In the genomic region with DNA sequence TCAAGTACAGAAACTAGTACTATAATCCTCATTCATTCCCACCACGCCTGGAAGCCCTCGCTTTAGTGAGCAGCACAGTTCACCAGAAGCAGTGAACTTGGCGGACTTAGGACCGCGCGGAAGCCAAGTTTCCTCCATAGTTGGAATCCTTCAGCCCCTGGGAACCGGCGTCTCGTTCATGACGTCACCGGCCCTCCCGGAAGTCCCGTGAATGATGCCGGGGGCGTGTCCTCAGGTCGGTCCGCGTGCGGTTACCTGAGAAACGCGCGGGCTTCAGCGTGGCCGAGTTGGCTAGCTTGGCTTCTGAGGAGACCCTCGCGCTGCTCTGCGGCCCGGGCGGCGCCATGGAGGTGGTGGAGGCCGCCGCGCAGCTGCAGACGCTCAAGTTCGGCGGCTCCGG, we compare ENCODE assay signal across 8 mouse cellular contexts. TPM values are rescaled to one million over a fixed set of nuclear protein-coding genes. Genes with fewer than 3 reads are reported as not detected.
DNase-seq lines count a peak whose midpoint lies in the region; ATAC-seq lines count a peak whose summit lies in the region.

Naf1 (plus strand) TSS at position 195 of the 400 bp plus-strand sequence.

- peak; percentile 98 for ATAC-seq in inflammation-experienced regulatory T-cells, adult 6 months
- ATAC-seq in megakaryocyte-erythroid progenitor cell, adult 5-6 weeks (replicated peaks; ENCODE audit: low FRiP score, low TSS enrichment, poor library complexity, severe bottlenecking): peak; percentile 97

- intact Hi-C loops in gastrocnemius, postnatal 14 days (cut with DNase I; ENCODE audit: low total_unique reads): no loop called here
- intact Hi-C loops in left cerebral cortex, postnatal 10 days (cut with DNase I): loop anchor here (5.0 kb wide), 1 partner anchor 163 kb away; the partner anchor contains the start of gene Npy1r

- DNase-seq in adrenal gland, adult (ENCODE audit: inconsistent age in 2 of 2, low spot score in 1 of 2): peak; percentile 94 to 97
- peak; percentile 99 for DNase-seq in embryo, embryonic 10.5 days (ENCODE audit: low spot score)
- peak; percentile 90 for DNase-seq in gastrocnemius, postnatal 14 days
- peak; percentile 92 to 96 for DNase-seq in left cerebral cortex, postnatal 10 days (ENCODE audit: extremely low spot score in 1 of 2, low spot score in 2 of 2)
- DNase-seq in right cerebral cortex, postnatal 25 days: peak; percentile 95
- DNase-seq in urinary bladder, postnatal 4 days (ENCODE audit: low spot score in 2 of 2): peak; percentile 86 to 92

RNA-seq across cellular contexts. Expression of gene Naf1, which starts in this region (rescaled TPM):
- total RNA-seq in gastrocnemius, postnatal 14 days (2021): 1 to 10 TPM; 3.0 to 3.3 TPM
- 1 to 10 TPM; 1.1 to 2.1 (median 1.2) TPM for polyA plus RNA-seq in inflammation-experienced regulatory T-cells, adult 6 months (2017; shearing (Covaris generic))
- total RNA-seq in left cerebral cortex, postnatal 10 days (2021): 10 to 100 TPM; 12.0 to 12.4 TPM
- total RNA-seq in megakaryocyte-erythroid progenitor cell, adult 5-6 weeks (2014; fragmentation: Nextera tagmentation): 36.3 and 38.5 TPM in 2 replicates
- total RNA-seq in megakaryocyte-erythroid progenitor cell, adult 5-6 weeks (2017): 13.6 and 13.9 TPM in 2 replicates

Comparison
In these comparisons a context has a peak if more than half of its experiments do, and no peak if none do; other contexts are left out.
1. Peak in every context shown above with its lines: DNase-seq and ATAC-seq.